28 mouse cellular contexts compared by ENCODE assay signal in genomic region chr9:41060617-41061016, GRCm38 (mm10). TPM values are rescaled to one million over a fixed set of nuclear protein-coding genes. Genes with fewer than 3 reads are reported as not detected.
A peak's percentile ranks its signal among the peaks of the same experiment; 100 is the strongest.
DNase-seq lines count a peak whose midpoint lies in the region; ATAC-seq lines count a peak whose summit lies in the region.
"Had no signal": no experiment of that assay in that cellular context is flagged by ENCODE, and none has a peak within 500 bp of the region (broad histone marks: within the 10 kb centered on the region; RNA-seq: fewer than 3 reads in every experiment).

No protein-coding gene starts in this region.

- H3K4me1 ChIP-seq in hindbrain, embryonic 13.5 days (replicated peaks) = peaks cover 26% of the 10 kb centered on the region
- H3K4me1 ChIP-seq in hindbrain, embryonic 14.5 days (replicated peaks; ENCODE audit: control insufficient read depth, insufficient read depth, low read length) = peaks cover 12% of the 10 kb centered on the region
- peaks cover 12% of the 10 kb centered on the region; the same call in 1 of the 2 replicates for H3K4me1 ChIP-seq in neural tube, embryonic 11.5 days (ENCODE audit: control insufficient read depth, insufficient read depth, low read length)
- H3K4me1 ChIP-seq in neural tube, embryonic 15.5 days = peaks cover 21% of the 10 kb centered on the region
- peaks cover 32% of the 10 kb centered on the region for H3K4me1 ChIP-seq in limb, embryonic 10.5 days

- H3K27me3 ChIP-seq in hindbrain, embryonic 13.5 days = no peaks in the 10 kb centered on the region
- H3K27me3 ChIP-seq in hindbrain, embryonic 14.5 days (ENCODE audit: control insufficient read depth, insufficient read depth, low read length) = no peaks in the 10 kb centered on the region
- H3K27me3 ChIP-seq in neural tube, embryonic 11.5 days (ENCODE audit: control insufficient read depth, insufficient read depth, low read length) = no peaks in the 10 kb centered on the region
- no peaks in the 10 kb centered on the region for H3K27me3 ChIP-seq in neural tube, embryonic 15.5 days (replicated peaks)
- no peaks in the 10 kb centered on the region for H3K27me3 ChIP-seq in limb, embryonic 10.5 days (ENCODE audit: low read depth, poor library complexity, severe bottlenecking)
- H3K27me3 ChIP-seq: forebrain, embryonic 13.5 days; heart, embryonic 13.5 days; Patski had no signal

- H3K9ac ChIP-seq in hindbrain, embryonic 13.5 days = no peak overlapping the region
- no peak overlapping the region for H3K9ac ChIP-seq in hindbrain, embryonic 14.5 days
- H3K9ac ChIP-seq in neural tube, embryonic 11.5 days (ENCODE audit: low read length) = no peak overlapping the region
- no peak overlapping the region for H3K9ac ChIP-seq in neural tube, embryonic 15.5 days (replicated peaks)
- H3K9ac ChIP-seq: forebrain, embryonic 13.5 days; heart, embryonic 13.5 days had no signal

- H3K9me3 ChIP-seq in hindbrain, embryonic 13.5 days = no peaks in the 10 kb centered on the region
- H3K9me3 ChIP-seq in hindbrain, embryonic 14.5 days (ENCODE audit: control insufficient read depth, low read length) = no peaks in the 10 kb centered on the region
- no peaks in the 10 kb centered on the region for H3K9me3 ChIP-seq in neural tube, embryonic 11.5 days (ENCODE audit: control insufficient read depth, low read length)
- H3K9me3 ChIP-seq in neural tube, embryonic 15.5 days (replicated peaks) = no peaks in the 10 kb centered on the region
- H3K9me3 ChIP-seq in limb, embryonic 10.5 days (replicated peaks) = no peaks in the 10 kb centered on the region
- H3K9me3 ChIP-seq: forebrain, embryonic 10.5 days; forebrain, embryonic 13.5 days; heart, embryonic 10.5 days; heart, embryonic 13.5 days had no signal

- no peak for ATAC-seq in hindbrain, embryonic 13.5 days (ENCODE audit: low FRiP score)
- ATAC-seq in hindbrain, embryonic 14.5 days (ENCODE audit: low FRiP score) = no peak
- ATAC-seq in neural tube, embryonic 11.5 days (ENCODE audit: insufficient read depth, low FRiP score, low TSS enrichment) = no peak
- ATAC-seq in neural tube, embryonic 15.5 days (ENCODE audit: low FRiP score) = no peak
- ATAC-seq: forebrain, embryonic 13.5 days; forebrain, embryonic 16.5 days; hindbrain, postnatal 0 days; inflammation-experienced regulatory T-cells, adult 6 months; Patski had no signal

- WGBS in hindbrain, embryonic 13.5 days = 71% methylated on average over 6 of the region's 6 CpGs
- 76% methylated on average over 6 of the region's 6 CpGs for WGBS in hindbrain, embryonic 14.5 days
- WGBS in neural tube, embryonic 11.5 days = 69% methylated on average over 6 of the region's 6 CpGs
- WGBS in neural tube, embryonic 15.5 days = 77% methylated on average over 6 of the region's 6 CpGs
- WGBS in limb, embryonic 10.5 days = 77% methylated on average over 6 of the region's 6 CpGs

- peak overlapping the region; percentile 44; the same call in 1 of the 2 replicates for H3K27ac ChIP-seq in hindbrain, embryonic 13.5 days
- H3K27ac ChIP-seq in hindbrain, embryonic 14.5 days = no peak overlapping the region
- H3K27ac ChIP-seq in neural tube, embryonic 11.5 days (ENCODE audit: low read depth, low read length) = 0 out of 2 replicates have a peak overlapping the region, but pooled peaks have one; percentile 60
- no peak overlapping the region for H3K27ac ChIP-seq in neural tube, embryonic 15.5 days (replicated peaks)
- peak overlapping the region; percentile 77 for H3K27ac ChIP-seq in limb, embryonic 10.5 days
- H3K27ac ChIP-seq: forebrain, embryonic 10.5 days; forebrain, embryonic 13.5 days; heart, adult 2 months; heart, embryonic 10.5 days; heart, embryonic 13.5 days had no signal

- H3K4me3 ChIP-seq in hindbrain, embryonic 13.5 days = no peak overlapping the region
- no peak overlapping the region for H3K4me3 ChIP-seq in hindbrain, embryonic 14.5 days (replicated peaks; ENCODE audit: low read length)
- no peak overlapping the region for H3K4me3 ChIP-seq in neural tube, embryonic 11.5 days (ENCODE audit: low read depth, low read length)
- H3K4me3 ChIP-seq in neural tube, embryonic 15.5 days (replicated peaks) = no peak overlapping the region
- H3K4me3 ChIP-seq in limb, embryonic 10.5 days = no peak overlapping the region
- H3K4me3 ChIP-seq: forebrain, embryonic 10.5 days; forebrain, embryonic 13.5 days; heart, adult 2 months; heart, embryonic 10.5 days; heart, embryonic 13.5 days had no signal

- peak; percentile 50 for DNase-seq in embryo, embryonic 10 days (ENCODE audit: low spot score)
- no peak for DNase-seq in embryo, embryonic 11 days
- DNase-seq in hindbrain, embryonic 14.5 days (ENCODE audit: low spot score) = no peak
- no peak for DNase-seq in neural tube, embryonic 11.5 days (ENCODE audit: low spot score)
- no peak for DNase-seq in limb, embryonic 10.5 days (ENCODE audit: low spot score)
- no peak for DNase-seq in thymus, postnatal 10 days (ENCODE audit: low spot score in 2 of 2)
- DNase-seq: adrenal gland, postnatal 10 days; adrenal gland, postnatal 36 days; cerebellum, adult 18-20 months; cerebellum, adult 9-10 months; cerebellum, postnatal 14 days; gastrocnemius, postnatal 10 days; gastrocnemius, postnatal 36 days; heart, adult 2 months; heart, postnatal 14 days; heart, postnatal 4 days had no signal

- H3K36me3 ChIP-seq in hindbrain, embryonic 13.5 days = no peaks in the 10 kb centered on the region
- no peaks in the 10 kb centered on the region for H3K36me3 ChIP-seq in hindbrain, embryonic 14.5 days (replicated peaks; ENCODE audit: control insufficient read depth, insufficient read depth)
- H3K36me3 ChIP-seq in neural tube, embryonic 11.5 days (ENCODE audit: control insufficient read depth, insufficient read depth, low read length) = no peaks in the 10 kb centered on the region
- no peaks in the 10 kb centered on the region for H3K36me3 ChIP-seq in neural tube, embryonic 15.5 days
- H3K36me3 ChIP-seq in limb, embryonic 10.5 days = no peaks in the 10 kb centered on the region
- H3K36me3 ChIP-seq: forebrain, embryonic 10.5 days; heart, embryonic 10.5 days; heart, embryonic 13.5 days had no signal

- H3K4me2 ChIP-seq in hindbrain, embryonic 13.5 days = no peak overlapping the region
- H3K4me2 ChIP-seq in hindbrain, embryonic 14.5 days (replicated peaks) = no peak overlapping the region
- H3K4me2 ChIP-seq in neural tube, embryonic 11.5 days (ENCODE audit: low read depth) = no peak overlapping the region
- H3K4me2 ChIP-seq in neural tube, embryonic 15.5 days = no peak overlapping the region
- H3K4me2 ChIP-seq: forebrain, embryonic 13.5 days; heart, embryonic 13.5 days had no signal

RNA-seq across cellular contexts. Expression of gene Crtam, which starts 56.2 kb away (rescaled TPM):
- polyA plus RNA-seq in hindbrain, embryonic 13.5 days (2015; fragmentation: Nextera tagmentation; extraction: Ambion mirVana) = 0.14 and 0.19 TPM in 2 replicates
- polyA plus RNA-seq in hindbrain, embryonic 14.5 days (2014; fragmentation: Nextera tagmentation; extraction: Ambion mirVana) = 0.13 and 0.39 TPM in 2 replicates
- not detected in 2 replicates for polyA plus RNA-seq in neural tube, embryonic 11.5 days (2014; fragmentation: Nextera tagmentation; extraction: Ambion mirVana)
- 0.08 and 0.15 TPM in 2 replicates for polyA plus RNA-seq in neural tube, embryonic 15.5 days (2015; fragmentation: Nextera tagmentation; extraction: Ambion mirVana)
- polyA plus RNA-seq in limb, embryonic 10.5 days (2016; fragmentation: Nextera tagmentation; extraction: Ambion mirVana) = 0.08 and 0.16 TPM in 2 replicates
- polyA plus RNA-seq: embryonic facial prominence, embryonic 11.5 days; embryonic facial prominence, embryonic 14.5 days; forebrain, embryonic 13.5 days; forebrain, embryonic 16.5 days; heart, embryonic 13.5 days; Patski had no signal

Comparison
In these comparisons a context has a peak if more than half of its experiments do, and no peak if none do; other contexts are left out.
1. H3K27ac ChIP-seq: peak in hindbrain, embryonic 13.5 days (single experiment), neural tube, embryonic 11.5 days (single experiment) and limb, embryonic 10.5 days (single experiment); none in hindbrain, embryonic 14.5 days (single experiment) and neural tube, embryonic 15.5 days (single experiment).